Mouse (Mus musculus) retina, adult 2 months (tissue): Measurements from ENCODE around the gene Cnnm3.

ENCODE experiments used
- DNase-seq: peaks from one replicate; pipeline ENCODE4 v3.0.0-alpha.2; 2012; ENCODE audit warnings: low read depth, low spot score

Gene Cnnm3

DNA sequence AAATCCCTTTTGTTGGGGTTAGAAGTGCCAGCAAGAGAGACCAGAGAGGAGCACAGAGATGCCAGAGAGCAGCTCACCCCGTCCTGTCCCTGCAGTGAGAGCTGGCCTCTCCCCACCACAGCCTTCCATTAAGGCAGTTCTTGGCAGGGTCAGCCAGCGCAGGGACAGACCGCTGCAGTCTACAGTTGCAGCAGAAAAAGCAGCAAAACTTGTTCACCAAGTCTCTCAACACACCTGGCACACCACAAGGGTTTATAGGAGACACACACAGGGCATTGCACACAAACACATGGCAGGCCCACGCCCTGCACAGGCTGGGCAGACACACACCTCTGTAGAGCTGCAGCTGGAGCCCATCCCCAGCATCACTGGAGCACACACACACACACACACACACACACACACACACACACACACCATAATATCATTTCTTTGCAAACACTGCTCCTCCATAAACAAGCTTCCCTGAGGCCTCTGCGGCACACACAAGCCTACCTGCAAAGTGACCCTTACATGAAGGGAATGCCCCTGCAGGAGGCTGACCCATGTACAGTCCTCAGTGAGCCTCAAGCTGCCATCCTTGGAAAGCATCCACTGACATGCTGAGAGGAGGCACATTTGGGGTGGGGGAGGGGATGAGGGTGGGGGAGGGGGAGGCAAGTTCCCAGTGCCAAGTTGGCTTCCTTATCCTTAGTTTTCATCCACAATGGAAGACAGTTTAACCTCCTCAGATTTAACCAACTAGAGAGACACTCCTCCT, 62.7 kb downstream of the Cnnm3 start:
- DNase-seq = no peak

DNA sequence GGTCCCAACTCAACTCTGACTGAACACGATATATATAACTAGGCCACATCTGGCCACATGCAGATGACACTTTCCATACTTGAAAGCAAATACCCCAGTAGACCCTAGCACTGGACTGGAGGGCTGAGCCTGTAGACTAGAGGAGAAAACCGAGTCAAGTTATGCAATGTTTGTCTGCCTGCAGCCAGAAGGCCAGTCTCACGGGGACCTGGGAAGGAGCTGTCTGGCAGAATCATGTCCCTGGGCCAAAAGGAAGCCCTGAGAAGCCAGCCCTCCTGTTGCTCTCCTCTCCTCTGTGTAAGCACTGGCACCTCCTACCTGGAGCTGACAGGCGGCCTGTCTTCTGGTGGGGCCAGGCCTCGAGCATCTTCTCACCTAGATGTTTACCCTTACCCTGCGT, 63.7 kb downstream of the Cnnm3 start:
- no peak for DNase-seq

DNA sequence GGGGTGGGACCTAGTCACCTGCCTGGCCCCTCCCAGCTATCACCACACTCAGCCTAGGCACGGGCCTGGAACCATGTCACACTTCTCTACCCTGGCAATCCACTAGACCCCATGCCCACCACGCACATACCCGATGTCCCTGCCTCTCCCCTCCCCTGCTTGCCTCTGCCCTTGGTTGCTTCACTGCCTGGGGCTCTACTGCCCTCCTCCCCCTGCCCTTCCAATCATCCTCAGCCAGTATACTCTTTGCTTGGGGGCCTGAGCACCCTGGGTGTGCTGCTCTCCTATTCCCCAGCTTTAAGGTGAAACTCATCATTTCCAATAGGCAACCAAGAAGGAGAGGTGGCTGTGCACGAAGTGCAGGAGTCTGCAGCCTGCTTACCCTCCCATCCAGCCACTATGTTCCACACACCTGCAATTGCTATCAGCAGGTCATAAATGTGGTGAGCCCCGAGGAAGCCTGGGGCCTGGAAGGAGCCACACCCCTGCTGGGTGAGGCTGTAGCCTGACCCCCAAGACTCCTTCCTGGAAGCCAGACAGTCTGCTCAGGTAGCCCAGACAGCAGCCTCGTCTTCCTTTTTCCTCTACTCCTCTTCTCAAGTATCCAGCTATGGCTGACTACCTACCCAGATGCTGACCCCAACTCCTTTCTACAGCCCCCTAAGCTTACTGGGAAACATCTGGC, 65.5 kb downstream of the Cnnm3 start:
- DNase-seq = no peak
